Mouse (Mus musculus): ENCODE measurements around the gene Olfr975. TPM values are rescaled to one million over a fixed set of nuclear protein-coding genes. Genes with fewer than 3 reads are reported as not detected.

Olfr975 gene
- polyA plus RNA-seq, 1 experiment from 2014 or later, result not detected

Other genes with a start within 250 kb of the Olfr975 start
- gene Olfr149, start 244.9 kb downstream of the Olfr975 start, polyA plus RNA-seq (2015; fragmentation: Nextera tagmentation; extraction: Ambion mirVana), result not detected in 2 replicates
- not detected in 2 replicates for gene Olfr965, start 240.7 kb downstream of the Olfr975 start, polyA plus RNA-seq (2015; fragmentation: Nextera tagmentation; extraction: Ambion mirVana)
- gene Olfr150, start 221.1 kb downstream of the Olfr975 start, polyA plus RNA-seq (2015; fragmentation: Nextera tagmentation; extraction: Ambion mirVana), result not detected in 2 replicates
- gene Olfr967, start 205.8 kb downstream of the Olfr975 start, polyA plus RNA-seq (2015; fragmentation: Nextera tagmentation; extraction: Ambion mirVana), result not detected in 2 replicates
- not detected in 2 replicates for gene Olfr968, start 168.8 kb downstream of the Olfr975 start, polyA plus RNA-seq (2015; fragmentation: Nextera tagmentation; extraction: Ambion mirVana)
- gene Olfr969, start 161.1 kb downstream of the Olfr975 start, polyA plus RNA-seq (2015; fragmentation: Nextera tagmentation; extraction: Ambion mirVana), result not detected in 2 replicates
- not detected in 2 replicates for gene Olfr970, start 143.2 kb downstream of the Olfr975 start, polyA plus RNA-seq (2015; fragmentation: Nextera tagmentation; extraction: Ambion mirVana)
- gene Olfr971, start 115.2 kb downstream of the Olfr975 start, polyA plus RNA-seq (2015; fragmentation: Nextera tagmentation; extraction: Ambion mirVana), result not detected in 2 replicates
- not detected in 2 replicates for gene Olfr972, start 85.6 kb downstream of the Olfr975 start, polyA plus RNA-seq (2015; fragmentation: Nextera tagmentation; extraction: Ambion mirVana)
- gene Olfr229, start 44.7 kb downstream of the Olfr975 start, polyA plus RNA-seq (2015; fragmentation: Nextera tagmentation; extraction: Ambion mirVana), result not detected in 2 replicates
- gene Olfr974, start 14.5 kb downstream of the Olfr975 start, polyA plus RNA-seq (2015; fragmentation: Nextera tagmentation; extraction: Ambion mirVana), result not detected in 2 replicates
- gene Olfr976, start 9.1 kb upstream of the Olfr975 start, polyA plus RNA-seq (2015; fragmentation: Nextera tagmentation; extraction: Ambion mirVana), result not detected in 2 replicates
- not detected in 2 replicates for gene Olfr978, start 40.1 kb upstream of the Olfr975 start, polyA plus RNA-seq (2015; fragmentation: Nextera tagmentation; extraction: Ambion mirVana)
- gene Olfr979, start 51.4 kb upstream of the Olfr975 start, polyA plus RNA-seq (2015; fragmentation: Nextera tagmentation; extraction: Ambion mirVana), result not detected in 2 replicates
- not detected in 2 replicates for gene Olfr980, start 57.5 kb upstream of the Olfr975 start, polyA plus RNA-seq (2015; fragmentation: Nextera tagmentation; extraction: Ambion mirVana)
- gene Olfr981, start 69.4 kb upstream of the Olfr975 start, polyA plus RNA-seq (2015; fragmentation: Nextera tagmentation; extraction: Ambion mirVana), result not detected in 2 replicates
- gene Olfr982, start 121.8 kb upstream of the Olfr975 start, polyA plus RNA-seq (2015; fragmentation: Nextera tagmentation; extraction: Ambion mirVana), result not detected in 2 replicates
- not detected in 2 replicates for gene Olfr983, start 141.5 kb upstream of the Olfr975 start, polyA plus RNA-seq (2015; fragmentation: Nextera tagmentation; extraction: Ambion mirVana)
- gene Olfr984, start 162.2 kb upstream of the Olfr975 start, polyA plus RNA-seq (2015; fragmentation: Nextera tagmentation; extraction: Ambion mirVana), result not detected in 2 replicates
- not detected in 2 replicates for gene Olfr985, start 178.1 kb upstream of the Olfr975 start, polyA plus RNA-seq (2015; fragmentation: Nextera tagmentation; extraction: Ambion mirVana)
- gene Tmem225, start 196.1 kb upstream of the Olfr975 start, polyA plus RNA-seq (2015; fragmentation: Nextera tagmentation; extraction: Ambion mirVana), result not detected in 2 replicates
- not detected in 2 replicates for gene Olfr986, start 228.9 kb upstream of the Olfr975 start, polyA plus RNA-seq (2015; fragmentation: Nextera tagmentation; extraction: Ambion mirVana)
- 4.1 TPM in 2 replicates for gene Zfp202, start 240.3 kb upstream of the Olfr975 start, polyA plus RNA-seq (2015; fragmentation: Nextera tagmentation; extraction: Ambion mirVana)